Comparison of ENCODE assay signal across 18 mouse cellular contexts in genomic region chr7:96041806-96042205, GRCm38 (mm10).
"Had no signal": no experiment of that assay in that cellular context is flagged by ENCODE, and none has a peak within 500 bp of the region (broad histone marks: within the 10 kb centered on the region; RNA-seq: fewer than 3 reads in every experiment).

No protein-coding gene starts in this region.

- H3K36me3 ChIP-seq: lung, embryonic 15.5 days; midbrain, embryonic 15.5 days; neural tube, embryonic 12.5 days had no signal

- H3K27ac ChIP-seq: lung, embryonic 15.5 days; macrophage; midbrain, embryonic 13.5 days; midbrain, embryonic 15.5 days; neural tube, embryonic 12.5 days had no signal

- DNase-seq: lung, adult 18-20 months; lung, postnatal 14 days; lung, postnatal 36 days; right cerebral cortex, adult 18-20 months; right cerebral cortex, postnatal 25 days; right cerebral cortex, postnatal 4 days; spleen, adult 18-20 months; thymus, adult 18-20 months; thymus, postnatal 14 days; thymus, postnatal 36 days had no signal

- H3K4me2 ChIP-seq: lung, embryonic 15.5 days; midbrain, embryonic 11.5 days; midbrain, embryonic 13.5 days; midbrain, embryonic 15.5 days; neural tube, embryonic 12.5 days had no signal

- H3K4me1 ChIP-seq: lung, embryonic 15.5 days; megakaryocyte, embryonic 14.5 days; midbrain, embryonic 13.5 days; midbrain, embryonic 15.5 days; neural tube, embryonic 12.5 days had no signal

- H3K27me3 ChIP-seq: lung, embryonic 15.5 days; megakaryocyte, embryonic 14.5 days; midbrain, embryonic 13.5 days; midbrain, embryonic 15.5 days; neural tube, embryonic 12.5 days had no signal

- H3K4me3 ChIP-seq: lung, embryonic 15.5 days; megakaryocyte, embryonic 14.5 days; midbrain, embryonic 13.5 days; midbrain, embryonic 15.5 days; neural tube, embryonic 12.5 days had no signal

- H3K9ac ChIP-seq: lung, embryonic 15.5 days; midbrain, embryonic 13.5 days; midbrain, embryonic 15.5 days; neural tube, embryonic 12.5 days had no signal

- ATAC-seq: lung, postnatal 0 days; midbrain, embryonic 13.5 days; midbrain, embryonic 15.5 days had no signal

- H3K9me3 ChIP-seq: lung, embryonic 15.5 days; midbrain, embryonic 13.5 days; midbrain, embryonic 15.5 days had no signal
